Mouse (Mus musculus) hindbrain, embryonic 11.5 days (tissue): ENCODE results near the gene Miox. TPM values are rescaled to one million over a fixed set of nuclear protein-coding genes. Genes with fewer than 3 reads are reported as not detected.

Source experiments
- ATAC-seq: fragments of 200-750 bp; cut with Nextera tagmentation; 2 replicates; pipeline ENCODE4 v1.8.0; 2017; ENCODE audit warnings: mild to moderate bottlenecking, moderate TSS enrichment, moderate library complexity; ENCODE audit not compliant: low FRiP score
- DNase-seq: peaks from one replicate; pipeline ENCODE4 v3.0.0-alpha.2; 2015; ENCODE audit warnings: low spot score
- H3K27ac ChIP-seq: fragments of 300-500 bp; sonication (generic); 2 replicates; pipeline ENCODE4 v1.5.1; 2014; ENCODE audit warnings: mild to moderate bottlenecking, low read depth, low read length
- H3K27me3 ChIP-seq: fragments of 300-500 bp; sonication (generic); 2 replicates; pipeline ENCODE4 v1.6.1; 2014; ENCODE audit warnings: mild to moderate bottlenecking, low read length, moderate library complexity, mixed read lengths; ENCODE audit not compliant: control insufficient read depth, insufficient read depth
- H3K36me3 ChIP-seq: fragments of 300-500 bp; sonication (generic); 2 replicates; pipeline ENCODE4 v1.6.1; 2014; ENCODE audit warnings: mild to moderate bottlenecking, low read length, moderate library complexity, mixed read lengths; ENCODE audit not compliant: control insufficient read depth, insufficient read depth
- H3K4me1 ChIP-seq: fragments of 300-500 bp; sonication (generic); replicated peaks from 2 replicates; pipeline ENCODE4 v1.6.1; 2014; ENCODE audit warnings: low read length, mixed read lengths; ENCODE audit not compliant: control insufficient read depth, insufficient read depth
- H3K4me2 ChIP-seq: fragments of 300-500 bp; sonication (generic); replicated peaks from 2 replicates; pipeline ENCODE4 v1.6.1; 2014; ENCODE audit warnings: mild to moderate bottlenecking, low read depth, low read length
- H3K4me3 ChIP-seq: fragments of 300-500 bp; sonication (generic); 2 replicates; pipeline ENCODE4 v1.5.1; 2014; ENCODE audit warnings: low read depth, low read length
- H3K9ac ChIP-seq: fragments of 300-500 bp; sonication (generic); 2 replicates; pipeline ENCODE4 v1.6.1; 2014; ENCODE audit warnings: low read depth, low read length
- H3K9me3 ChIP-seq: fragments of 300-500 bp; sonication (generic); 2 replicates; pipeline ENCODE4 v1.6.1; 2016; ENCODE audit warnings: low read length; ENCODE audit not compliant: control insufficient read depth
- WGBS: fragments of 180-500 bp; shearing (Covaris S2); extraction: QIAGEN DNeasy Blood & Tissue Kit; methylation state at CpG from one replicate; pipeline ENCODE4 v1.1.7; 2014; 5-methylcytosine and 5-hydroxymethylcytosine counted together
- polyA plus RNA-seq: library from polyadenylated mRNA; unstranded; fragments of >200 nt; fragmentation: Nextera tagmentation; extraction: Ambion mirVana; gene quantifications from 2 replicates; pipeline ENCODE4 v1.2.1, GENCODE M21; 2014

Gene Miox
- polyA plus RNA-seq, 1 experiment from 2014 or later, result not detected

DNA sequence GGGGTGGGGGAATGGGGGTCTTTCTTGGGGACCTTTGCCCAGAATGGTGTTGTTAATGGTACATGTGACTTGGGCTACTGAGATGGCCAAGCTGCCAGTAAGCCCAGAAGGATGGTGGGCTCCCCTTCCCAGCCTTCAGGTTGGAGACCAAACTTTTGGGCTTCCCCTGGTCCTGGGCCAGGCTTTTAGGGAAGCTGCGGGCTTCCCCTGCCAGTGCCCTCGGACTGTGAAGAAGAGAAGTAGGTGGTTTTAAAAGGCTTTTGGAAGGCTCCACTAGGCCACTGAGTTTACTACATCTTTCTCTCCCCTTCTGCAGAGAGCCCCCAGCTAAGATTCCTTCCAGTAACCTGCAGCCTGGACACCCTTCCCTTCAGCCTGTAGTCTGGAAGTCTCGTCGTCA, 10.5 kb upstream of the Miox start:
- Histone ChIP-seq H3K27me3 (peaks cover 6% of the 10 kb centered on the region; the same call in 1 of the 2 replicates), H3K4me1 (no peaks in the 10 kb centered on the region; the same call in 1 of the 2 replicates), H3K9me3 (no peaks in the 10 kb centered on the region), H3K9ac (no peak overlapping the region), H3K36me3 (no peaks in the 10 kb centered on the region), H3K4me3 (no peak overlapping the region), H3K27ac (no peak overlapping the region), H3K4me2 (no peak overlapping the region)
- DNase-seq (no peak), ATAC-seq (no peak)
- WGBS, result 83% methylated on average over 4 of the region's 4 CpGs

DNA sequence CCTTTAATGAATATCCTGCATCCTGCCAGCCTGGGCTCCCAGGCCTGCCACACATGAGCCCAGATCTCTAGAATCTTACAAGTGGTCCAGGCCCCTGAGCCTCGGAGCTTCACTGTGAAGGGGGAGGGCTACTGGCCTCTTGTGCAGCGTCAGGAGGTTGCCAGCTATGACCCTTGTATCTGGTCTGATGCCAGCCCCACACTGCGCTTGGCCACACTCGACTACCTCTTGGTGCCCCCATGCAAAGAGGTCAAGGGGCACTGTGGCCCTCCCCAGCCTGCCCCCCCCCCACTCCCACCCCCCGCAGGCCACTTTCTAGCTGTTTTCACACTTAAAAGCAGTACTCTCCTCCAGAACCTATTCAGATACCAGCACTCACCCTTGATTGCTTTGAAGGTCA, 7.8 kb upstream of the Miox start:
- Histone ChIP-seq H3K4me2 (no peak overlapping the region), H3K4me1 (no peaks in the 10 kb centered on the region; the same call in 1 of the 2 replicates), H3K27ac (no peak overlapping the region), H3K36me3 (no peaks in the 10 kb centered on the region), H3K9me3 (no peaks in the 10 kb centered on the region), H3K27me3 (peaks cover 6% of the 10 kb centered on the region; the same call in 1 of the 2 replicates), H3K4me3 (no peak overlapping the region), H3K9ac (no peak overlapping the region)
- WGBS, result 72% methylated on average over 5 of the region's 5 CpGs
- DNase-seq, result no peak
- ATAC-seq, result no peak

DNA sequence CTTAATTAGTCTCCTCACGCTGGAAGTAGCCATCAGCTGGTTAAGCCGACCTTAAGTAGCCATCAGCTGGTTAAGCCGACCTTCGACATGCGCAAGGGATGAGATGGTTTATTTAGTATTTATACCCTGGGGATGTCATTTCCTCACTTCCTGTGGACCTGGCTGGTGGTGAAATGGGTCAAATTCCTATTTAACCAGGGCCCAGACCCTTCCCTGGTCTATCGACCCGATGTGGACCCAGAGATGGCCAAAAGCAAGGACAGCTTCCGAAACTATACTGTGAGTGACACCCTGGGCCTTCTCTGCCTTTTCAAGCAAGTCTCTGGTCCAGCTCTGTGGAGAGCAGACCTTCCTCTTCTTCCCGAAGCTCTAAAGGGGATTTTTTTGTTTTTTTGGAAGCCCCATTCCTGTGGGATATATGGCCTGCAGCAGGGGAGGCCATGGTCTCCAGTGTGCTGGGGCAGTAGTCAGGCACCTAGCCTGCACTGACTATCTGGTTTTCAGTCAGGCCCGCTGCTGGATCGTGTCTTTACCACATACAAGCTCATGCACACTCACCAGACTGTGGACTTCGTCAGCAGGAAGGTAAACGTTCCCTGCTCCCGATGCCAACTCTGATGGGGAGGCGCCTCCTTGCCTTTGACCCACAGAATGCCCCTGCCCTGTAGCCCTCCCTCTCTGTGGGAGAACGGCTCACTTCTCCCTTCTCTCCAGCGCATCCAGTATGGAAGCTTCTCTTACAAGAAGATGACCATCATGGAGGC, 758 bp downstream of the Miox start:
- Histone ChIP-seq H3K27me3 (no peaks in the 10 kb centered on the region), H3K4me1 (no peaks in the 10 kb centered on the region), H3K27ac (no peak overlapping the region), H3K4me3 (no peak overlapping the region), H3K36me3 (no peaks in the 10 kb centered on the region), H3K9me3 (no peaks in the 10 kb centered on the region), H3K4me2 (no peak overlapping the region), H3K9ac (no peak overlapping the region)
- DNase-seq (no peak), ATAC-seq (no peak)
- 87% methylated on average over 17 of the region's 17 CpGs for WGBS

- no peak overlapping the region for H3K4me3 ChIP-seq
- no peak overlapping the region for H3K4me2 ChIP-seq
- ATAC-seq (no peak), DNase-seq (no peak)
- WGBS, result 92% methylated on average over 14 of the region's 14 CpGs
- no peak overlapping the region for H3K9ac ChIP-seq
- H3K36me3 ChIP-seq, result no peaks in the 10 kb centered on the region
- no peak overlapping the region for H3K27ac ChIP-seq
- H3K27me3 ChIP-seq, result no peaks in the 10 kb centered on the region
- no peaks in the 10 kb centered on the region for H3K9me3 ChIP-seq
- H3K4me1 ChIP-seq, result no peaks in the 10 kb centered on the region
Observed at GRCm38 (mm10) chr15:89336422-89336821, 2.2 kb downstream of the Miox start.

DNA sequence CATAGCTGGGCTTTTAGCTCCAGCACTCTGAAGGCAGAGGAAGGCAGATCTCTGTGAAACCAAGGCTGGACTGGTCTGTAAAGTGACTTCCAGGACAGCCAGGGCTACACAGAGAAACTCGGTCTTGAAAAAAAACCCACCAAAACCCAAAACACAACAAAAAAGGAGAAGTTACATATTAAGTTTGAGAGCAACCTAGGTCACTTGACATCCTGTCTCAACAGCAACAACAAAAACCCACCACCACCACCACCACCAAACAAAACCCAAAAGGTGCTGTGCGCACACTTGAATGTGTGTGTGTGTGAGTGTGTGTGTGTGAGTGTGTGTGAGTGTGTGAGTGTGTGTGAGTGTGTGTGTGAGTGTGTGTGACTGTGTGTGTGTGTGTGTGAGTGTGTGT, 5.5 kb downstream of the Miox start:
- Histone ChIP-seq H3K9ac (no peak overlapping the region), H3K4me3 (no peak overlapping the region), H3K9me3 (no peaks in the 10 kb centered on the region), H3K27ac (no peak overlapping the region), H3K36me3 (no peaks in the 10 kb centered on the region), H3K4me2 (no peak overlapping the region), H3K4me1 (no peaks in the 10 kb centered on the region), H3K27me3 (no peaks in the 10 kb centered on the region)
- no peak for ATAC-seq
- DNase-seq, result no peak
- WGBS, result 93% methylated on average over 2 of the region's 2 CpGs

- no peaks in the 10 kb centered on the region for H3K36me3 ChIP-seq
- H3K9ac ChIP-seq, result no peak overlapping the region
- H3K4me2 ChIP-seq, result no peak overlapping the region
- no peaks in the 10 kb centered on the region for H3K9me3 ChIP-seq
- ATAC-seq, result no peak
- no peak overlapping the region for H3K27ac ChIP-seq
- no peak overlapping the region for H3K4me3 ChIP-seq
- H3K4me1 ChIP-seq, result no peaks in the 10 kb centered on the region
- WGBS, result 85% methylated on average over 3 of the region's 3 CpGs
- no peaks in the 10 kb centered on the region for H3K27me3 ChIP-seq
- DNase-seq, result no peak
Observed at GRCm38 (mm10) chr15:89340136-89340535, 5.9 kb downstream of the Miox start.

DNA sequence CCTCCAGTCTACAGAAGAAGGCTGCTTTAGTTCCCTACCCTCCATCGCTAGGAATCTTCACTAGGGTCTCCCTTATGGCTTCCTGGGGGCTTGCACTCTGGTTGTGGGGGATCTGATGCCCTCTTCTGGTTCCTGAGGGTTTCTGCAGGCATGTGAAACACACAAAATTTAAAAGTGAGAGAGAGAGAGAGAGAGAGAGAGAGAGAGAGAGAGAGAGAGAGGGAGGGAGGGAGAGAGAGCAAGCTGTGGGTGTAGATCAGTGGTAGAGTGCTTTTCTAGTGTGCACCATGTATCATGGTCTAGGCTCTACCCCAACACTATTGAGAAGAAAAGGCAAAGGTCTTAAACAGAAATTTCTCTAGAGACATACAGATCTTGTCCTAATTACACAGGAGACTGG, 7.5 kb downstream of the Miox start:
- H3K27ac ChIP-seq, result no peak overlapping the region
- no peak for ATAC-seq
- no peaks in the 10 kb centered on the region for H3K36me3 ChIP-seq
- H3K4me2 ChIP-seq, result no peak overlapping the region
- no peaks in the 10 kb centered on the region for H3K27me3 ChIP-seq
- no peak for DNase-seq
- H3K9me3 ChIP-seq, result no peaks in the 10 kb centered on the region
- 63% methylated on average over 1 of the region's 1 CpGs for WGBS
- H3K9ac ChIP-seq, result no peak overlapping the region
- no peaks in the 10 kb centered on the region for H3K4me1 ChIP-seq
- no peak overlapping the region for H3K4me3 ChIP-seq

DNA sequence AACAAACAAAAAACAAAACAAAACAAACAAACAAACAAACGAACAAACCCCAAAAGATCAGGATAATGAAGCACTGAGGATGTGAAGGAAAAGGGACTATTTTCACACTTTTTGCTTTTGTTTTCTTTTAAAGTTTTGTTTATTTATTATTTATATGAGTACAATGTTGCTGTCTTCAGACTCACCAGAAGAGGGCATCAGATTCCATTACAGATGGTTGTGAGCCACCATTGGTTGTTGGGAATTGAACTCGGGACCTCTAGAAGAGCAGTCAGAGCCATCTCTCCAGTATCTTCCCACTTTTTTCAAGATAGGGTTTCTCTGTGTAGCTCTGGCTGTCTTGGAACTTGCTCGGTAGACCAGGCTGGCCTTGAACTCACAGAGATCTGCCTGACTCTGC, 9.1 kb downstream of the Miox start:
- Histone ChIP-seq H3K9ac (no peak overlapping the region), H3K4me2 (no peak overlapping the region), H3K27me3 (no peaks in the 10 kb centered on the region), H3K4me1 (no peaks in the 10 kb centered on the region), H3K4me3 (no peak overlapping the region), H3K36me3 (no peaks in the 10 kb centered on the region), H3K27ac (no peak overlapping the region), H3K9me3 (no peaks in the 10 kb centered on the region)
- WGBS, result 81% methylated on average over 3 of the region's 3 CpGs
- ATAC-seq (no peak), DNase-seq (no peak)

DNA sequence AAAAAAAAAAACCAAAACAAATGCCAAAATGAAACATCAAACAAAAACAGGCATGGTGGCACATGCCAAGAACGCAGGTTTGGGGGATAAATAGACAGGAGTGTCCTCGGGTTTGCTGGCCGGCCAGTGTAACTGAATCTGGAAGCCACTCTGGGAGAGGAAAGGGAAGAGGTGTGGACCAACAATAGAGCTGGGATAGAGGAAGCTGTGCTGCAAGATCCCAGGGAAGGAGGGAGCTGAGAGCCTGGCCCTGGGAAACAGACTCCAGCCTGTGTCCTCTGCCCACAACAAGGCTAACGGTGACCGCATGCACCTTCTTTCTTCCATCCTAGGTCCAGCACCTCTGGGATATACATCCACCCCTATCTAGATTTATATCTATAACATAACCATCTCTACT, 16.2 kb downstream of the Miox start:
- no peak overlapping the region for H3K9ac ChIP-seq
- no peak for ATAC-seq
- H3K4me1 ChIP-seq, result peaks cover 5% of the 10 kb centered on the region; the same call in 1 of the 2 replicates
- H3K4me3 ChIP-seq, result no peak overlapping the region
- 88% methylated on average over 5 of the region's 5 CpGs for WGBS
- no peak for DNase-seq
- no peak overlapping the region for H3K4me2 ChIP-seq
- peaks cover 18% of the 10 kb centered on the region for H3K36me3 ChIP-seq
- H3K27ac ChIP-seq, result no peak overlapping the region
- no peaks in the 10 kb centered on the region for H3K9me3 ChIP-seq
- no peaks in the 10 kb centered on the region for H3K27me3 ChIP-seq
